Mouse (Mus musculus) hindbrain, embryonic 13.5 days (tissue): ENCODE measurements at regions not wholly inside any gene's neighbourhood (a gene's known extent, or its start where the extent isn't known, plus 50 kb on each side); places are given as distances from the start of the nearest gene placed in this dataset.

Experiments used
- ATAC-seq: fragments of 200-750 bp; cut with Nextera tagmentation; 2 replicates; pipeline ENCODE4 v1.8.0; 2017; ENCODE audit warnings: moderate TSS enrichment; ENCODE audit not compliant: low FRiP score
- H3K27ac ChIP-seq: fragments of 300-500 bp; sonication (generic); 2 replicates; pipeline ENCODE4 v1.5.1; 2015; ENCODE audit warnings: inconsistent platforms, mild to moderate bottlenecking, moderate library complexity
- H3K27me3 ChIP-seq: fragments of 300-500 bp; sonication (generic); 2 replicates; pipeline ENCODE4 v1.6.1; 2015; ENCODE audit warnings: mild to moderate bottlenecking, inconsistent platforms
- H3K36me3 ChIP-seq: fragments of 300-500 bp; sonication (generic); 2 replicates; pipeline ENCODE4 v1.6.1; 2015; ENCODE audit warnings: mild to moderate bottlenecking, inconsistent platforms
- H3K4me1 ChIP-seq: fragments of 300-500 bp; sonication (generic); replicated peaks from 2 replicates; pipeline ENCODE4 v1.6.1; 2015; ENCODE audit warnings: inconsistent platforms
- H3K4me2 ChIP-seq: fragments of 300-500 bp; sonication (generic); 2 replicates; pipeline ENCODE4 v1.6.1; 2015; ENCODE audit warnings: inconsistent platforms, mild to moderate bottlenecking, moderate library complexity
- H3K4me3 ChIP-seq: fragments of 300-500 bp; sonication (generic); 2 replicates; pipeline ENCODE4 v1.5.1; 2015; ENCODE audit warnings: mild to moderate bottlenecking, inconsistent platforms
- H3K9ac ChIP-seq: fragments of 300-500 bp; sonication (generic); 2 replicates; pipeline ENCODE4 v1.6.1; 2015; ENCODE audit warnings: mild to moderate bottlenecking, inconsistent platforms
- H3K9me3 ChIP-seq: fragments of 300-500 bp; sonication (generic); 2 replicates; pipeline ENCODE4 v1.6.1; 2016; ENCODE audit warnings: inconsistent platforms
- WGBS: fragments of 180-500 bp; shearing (Covaris S2); methylation state at CpG from one replicate; pipeline ENCODE4 v1.1.7; 2015; 5-methylcytosine and 5-hydroxymethylcytosine counted together

DNA sequence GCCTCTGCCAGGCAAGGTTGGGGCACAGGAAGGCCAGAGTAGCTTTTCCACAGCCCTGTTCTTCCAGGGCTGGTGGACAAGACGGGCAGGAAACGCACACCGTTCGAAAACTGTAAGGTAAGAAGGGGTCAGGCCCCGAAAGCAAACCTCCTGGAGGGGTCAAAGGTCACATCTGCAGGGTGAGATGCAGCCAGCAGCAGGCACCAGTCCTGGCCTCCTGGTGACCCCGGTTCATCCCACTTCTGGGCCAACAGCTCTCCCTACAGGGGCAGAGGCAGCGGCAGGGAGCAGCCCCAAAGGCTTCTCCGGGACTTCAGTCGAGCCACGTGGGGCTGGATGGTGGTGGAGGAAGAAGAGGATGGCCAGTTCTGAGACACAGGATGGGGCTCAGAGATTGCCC, 98.3 kb downstream of the Rplp1 start:
- Histone ChIP-seq H3K4me1 (0 out of 2 replicates have a peak, but pooled peaks cover 5% of the 10 kb centered on the region), H3K9ac (no peak overlapping the region), H3K4me2 (no peak overlapping the region), H3K4me3 (no peak overlapping the region), H3K36me3 (no peaks in the 10 kb centered on the region), H3K9me3 (no peaks in the 10 kb centered on the region), H3K27ac (no peak overlapping the region), H3K27me3 (peaks cover 18% of the 10 kb centered on the region; the same call in 1 of the 2 replicates)
- no peak for ATAC-seq
- WGBS = 48% methylated on average over 10 of the region's 10 CpGs

DNA sequence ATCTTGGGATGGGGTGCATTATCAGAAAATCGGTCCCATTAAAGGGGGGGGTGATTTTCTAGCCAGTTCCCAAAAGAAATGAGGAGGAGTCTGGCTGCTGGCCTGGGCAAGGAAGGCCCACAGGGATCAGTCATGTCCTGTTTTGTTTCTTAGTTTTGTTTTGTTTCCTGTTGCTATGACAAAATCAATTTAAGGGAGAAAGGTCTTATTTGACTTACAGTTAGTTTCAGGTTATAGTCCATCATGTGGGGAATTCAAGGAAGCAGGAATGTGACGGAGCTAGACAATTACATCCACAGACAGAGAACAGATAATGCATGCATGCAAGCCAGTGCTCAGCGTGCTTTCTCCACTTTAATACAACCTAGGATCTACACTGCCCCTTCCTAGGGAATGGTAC, 101.1 kb downstream of the Rplp1 start:
- ATAC-seq = no peak
- no peak overlapping the region for H3K4me2 ChIP-seq
- H3K9me3 ChIP-seq = no peaks in the 10 kb centered on the region
- H3K9ac ChIP-seq = no peak overlapping the region
- H3K4me3 ChIP-seq = no peak overlapping the region
- H3K4me1 ChIP-seq = 0 out of 2 replicates have a peak, but pooled peaks cover 5% of the 10 kb centered on the region
- WGBS = 77% methylated on average over 3 of the region's 3 CpGs
- H3K27ac ChIP-seq = no peak overlapping the region
- H3K36me3 ChIP-seq = no peaks in the 10 kb centered on the region
- H3K27me3 ChIP-seq = peaks cover 18% of the 10 kb centered on the region; the same call in 1 of the 2 replicates

DNA sequence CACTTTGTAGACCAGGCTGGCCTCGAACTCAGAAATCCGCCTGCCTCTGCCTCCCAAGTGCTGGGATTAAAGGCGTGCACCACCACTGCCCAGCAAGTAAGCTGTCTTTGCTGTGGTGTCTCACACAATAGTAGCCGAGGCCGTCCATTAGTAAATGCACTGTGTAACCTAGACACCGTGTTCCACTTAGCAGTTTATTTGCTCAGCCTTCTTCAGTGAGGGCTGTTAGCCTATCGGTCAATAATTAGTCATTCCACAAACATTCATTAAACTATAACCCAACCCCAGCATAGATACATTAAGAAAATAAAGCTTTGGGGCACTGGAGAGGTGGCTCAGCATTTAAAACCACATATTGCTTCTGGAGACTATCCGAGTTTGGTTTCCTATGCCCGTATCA, 102.0 kb downstream of the Rplp1 start:
- Histone ChIP-seq H3K27ac (no peak overlapping the region), H3K4me1 (0 out of 2 replicates have a peak, but pooled peaks cover 5% of the 10 kb centered on the region), H3K4me2 (no peak overlapping the region), H3K4me3 (no peak overlapping the region), H3K36me3 (no peaks in the 10 kb centered on the region), H3K9ac (no peak overlapping the region), H3K27me3 (peaks cover 15% of the 10 kb centered on the region; the same call in 1 of the 2 replicates), H3K9me3 (no peaks in the 10 kb centered on the region)
- WGBS = 89% methylated on average over 9 of the region's 9 CpGs
- ATAC-seq = no peak

DNA sequence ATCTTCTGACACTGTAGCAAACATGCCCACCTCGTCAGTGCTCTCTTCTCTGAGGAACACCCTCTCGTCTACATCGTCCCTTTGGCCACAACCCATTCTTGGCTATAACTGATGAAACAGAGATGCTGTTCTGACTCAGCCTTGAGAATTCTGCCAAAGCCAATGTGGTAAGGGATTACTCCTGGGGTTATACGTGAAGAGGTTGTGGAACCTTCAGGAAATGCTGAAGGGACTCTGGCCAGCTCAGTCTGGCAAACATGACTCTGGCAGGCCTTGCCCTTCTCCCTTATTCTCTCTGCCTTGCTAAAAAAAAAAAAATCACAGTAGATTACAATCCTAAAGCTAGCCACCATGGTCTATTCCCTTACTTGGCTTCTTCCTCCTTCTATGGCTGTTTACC, 103.9 kb downstream of the Rplp1 start:
- Histone ChIP-seq H3K36me3 (no peaks in the 10 kb centered on the region), H3K4me2 (no peak overlapping the region), H3K9ac (no peak overlapping the region), H3K27ac (no peak overlapping the region), H3K4me3 (no peak overlapping the region), H3K4me1 (no peaks in the 10 kb centered on the region), H3K27me3 (0 out of 2 replicates have a peak, but pooled peaks cover 3% of the 10 kb centered on the region), H3K9me3 (no peaks in the 10 kb centered on the region)
- WGBS = 96% methylated on average over 4 of the region's 4 CpGs
- ATAC-seq = no peak

DNA sequence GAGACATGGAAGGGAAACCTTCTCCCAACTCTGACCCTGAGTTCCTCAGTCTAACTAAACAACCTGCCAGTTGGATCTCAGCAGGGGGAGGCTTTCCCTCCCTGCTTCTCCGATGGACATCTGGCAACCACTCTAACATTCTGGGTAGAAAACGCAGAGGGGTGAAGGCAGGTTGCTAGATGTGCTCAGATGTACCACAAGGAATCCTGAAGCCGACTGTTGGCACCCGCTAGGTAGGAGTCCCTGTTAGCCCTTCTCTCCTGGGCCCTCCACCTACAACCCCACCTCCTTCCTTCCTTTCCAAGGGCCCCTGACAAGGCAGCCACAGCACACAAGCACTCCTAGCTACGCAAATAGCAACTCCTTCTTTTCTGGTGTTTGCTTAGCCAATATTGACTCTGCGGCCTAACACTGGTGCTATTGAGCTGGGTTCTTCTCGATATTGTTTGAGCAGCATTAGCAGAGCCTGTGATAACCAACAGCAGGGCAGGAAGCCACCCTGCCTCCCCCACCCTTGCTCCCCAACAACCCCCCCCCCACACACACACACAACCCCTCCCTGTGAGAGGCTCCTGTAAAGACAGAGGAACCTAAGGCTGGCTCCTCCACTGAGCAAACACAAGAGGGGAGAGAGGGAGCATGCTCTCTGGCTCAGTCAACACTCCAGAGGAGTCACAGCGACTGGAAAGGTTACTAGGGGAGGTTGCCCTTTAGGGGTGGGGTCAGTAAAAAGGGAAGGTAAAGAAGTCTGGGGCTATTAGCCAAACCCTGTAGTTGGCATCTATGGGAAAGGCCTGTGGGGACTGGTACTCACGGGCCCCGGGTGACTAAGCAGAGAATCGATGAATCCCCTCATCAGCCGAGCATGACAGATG, 105.8 kb downstream of the Rplp1 start:
- Histone ChIP-seq H3K4me3 (no peak overlapping the region), H3K27me3 (no peaks in the 10 kb centered on the region), H3K36me3 (no peaks in the 10 kb centered on the region), H3K27ac (no peak overlapping the region), H3K4me2 (no peak overlapping the region), H3K9ac (no peak overlapping the region), H3K4me1 (peaks cover 11% of the 10 kb centered on the region), H3K9me3 (no peaks in the 10 kb centered on the region)
- WGBS = 73% methylated on average over 12 of the region's 12 CpGs
- ATAC-seq = no peak

DNA sequence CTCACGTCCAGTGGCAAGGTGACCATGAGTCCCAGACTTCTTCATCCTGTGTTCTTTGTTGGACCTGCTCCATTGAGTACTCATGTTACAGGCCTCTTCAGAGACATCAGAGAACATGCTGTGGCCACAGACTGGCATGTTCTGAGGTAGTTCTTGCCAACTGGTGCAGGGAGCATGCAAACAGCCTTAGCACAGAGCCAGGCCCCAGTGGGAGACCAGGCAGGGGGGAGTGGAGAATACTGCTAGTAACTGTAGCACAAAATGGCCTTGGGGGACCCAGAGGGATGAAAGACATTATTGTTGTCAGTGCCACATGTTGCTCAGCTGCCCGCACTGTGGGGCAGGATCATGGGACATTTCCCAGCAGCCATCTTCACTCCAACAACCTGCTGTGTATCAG, 108.4 kb downstream of the Rplp1 start:
- no peak for ATAC-seq
- no peaks in the 10 kb centered on the region for H3K9me3 ChIP-seq
- no peaks in the 10 kb centered on the region for H3K27me3 ChIP-seq
- no peak overlapping the region for H3K27ac ChIP-seq
- WGBS = 79% methylated on average over 2 of the region's 2 CpGs
- H3K9ac ChIP-seq = no peak overlapping the region
- H3K4me2 ChIP-seq = no peak overlapping the region
- H3K36me3 ChIP-seq = no peaks in the 10 kb centered on the region
- peaks cover 23% of the 10 kb centered on the region for H3K4me1 ChIP-seq
- no peak overlapping the region for H3K4me3 ChIP-seq

DNA sequence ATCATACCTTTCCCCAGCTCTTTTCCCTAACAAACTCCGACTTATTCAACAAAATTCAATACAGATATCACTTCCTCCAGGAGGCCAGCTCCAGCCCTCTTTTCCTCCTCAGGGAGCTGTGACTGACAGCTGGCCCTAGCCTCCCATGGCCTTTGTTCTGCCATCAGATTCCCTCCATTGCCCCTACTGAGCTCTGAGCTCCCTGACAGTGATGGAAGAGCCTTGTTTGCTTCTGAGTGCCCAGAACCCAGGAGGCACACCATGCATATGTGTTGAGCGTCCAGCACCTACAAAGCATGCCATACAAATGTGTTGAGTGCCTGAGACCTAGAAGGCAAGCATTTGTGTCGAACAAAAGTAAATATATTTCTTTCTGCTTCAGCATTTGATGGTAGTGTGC, 110.8 kb downstream of the Rplp1 start:
- Histone ChIP-seq H3K27ac (peak overlapping the region; percentile 50; the same call in 1 of the 2 replicates), H3K9me3 (no peaks in the 10 kb centered on the region), H3K4me3 (no peak overlapping the region), H3K9ac (no peak overlapping the region), H3K27me3 (no peaks in the 10 kb centered on the region), H3K36me3 (no peaks in the 10 kb centered on the region), H3K4me1 (peaks cover 23% of the 10 kb centered on the region), H3K4me2 (no peak overlapping the region)
- WGBS = 25% methylated on average over 3 of the region's 3 CpGs
- ATAC-seq = no peak

DNA sequence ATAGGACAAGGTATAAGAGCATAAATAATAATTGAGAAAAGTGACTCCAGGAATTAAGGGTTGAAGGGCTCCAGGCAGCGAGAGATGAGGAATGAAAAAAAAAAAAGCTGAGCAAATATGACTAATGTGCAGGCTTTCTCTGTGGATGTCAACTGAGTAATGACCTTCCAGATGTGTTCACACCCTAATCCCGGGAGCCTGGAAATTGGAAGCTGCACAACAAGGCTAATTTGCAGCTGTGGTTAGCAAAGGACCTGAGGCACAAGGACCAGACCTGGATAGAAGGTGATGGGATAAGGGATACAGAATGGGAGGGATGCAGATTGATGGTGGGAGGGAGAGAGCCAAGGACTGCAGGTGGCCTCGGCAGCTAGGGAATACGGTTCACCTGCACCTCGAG, 111.6 kb downstream of the Rplp1 start:
- no peak overlapping the region for H3K9ac ChIP-seq
- no peaks in the 10 kb centered on the region for H3K9me3 ChIP-seq
- peaks cover 23% of the 10 kb centered on the region for H3K4me1 ChIP-seq
- H3K27ac ChIP-seq = no peak overlapping the region
- no peaks in the 10 kb centered on the region for H3K36me3 ChIP-seq
- H3K4me3 ChIP-seq = no peak overlapping the region
- ATAC-seq = no peak
- 63% methylated on average over 5 of the region's 5 CpGs for WGBS
- no peak overlapping the region for H3K4me2 ChIP-seq
- H3K27me3 ChIP-seq = no peaks in the 10 kb centered on the region

DNA sequence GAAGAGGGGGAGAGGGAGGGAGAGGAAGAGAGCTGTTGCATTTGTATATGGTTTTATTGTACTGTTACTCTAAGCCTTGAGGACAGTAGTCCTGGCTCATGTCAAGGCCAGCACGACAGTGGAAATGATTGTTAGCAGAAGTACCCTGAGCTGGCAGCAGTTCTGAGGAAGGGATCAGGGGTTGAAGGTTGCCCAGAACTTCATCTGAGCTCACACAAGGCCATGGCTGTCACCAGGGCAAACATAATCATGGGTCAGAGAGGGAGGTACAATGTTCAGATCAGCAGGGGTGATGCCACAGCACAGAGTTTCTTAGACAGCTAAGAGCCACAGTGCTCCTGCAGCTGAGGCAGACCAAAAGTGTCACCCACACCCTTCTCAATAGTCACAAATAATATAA, 114.8 kb downstream of the Rplp1 start:
- no peaks in the 10 kb centered on the region for H3K9me3 ChIP-seq
- H3K4me1 ChIP-seq = peaks cover 22% of the 10 kb centered on the region
- H3K36me3 ChIP-seq = no peaks in the 10 kb centered on the region
- 70% methylated on average over 1 of the region's 1 CpGs for WGBS
- no peaks in the 10 kb centered on the region for H3K27me3 ChIP-seq
- ATAC-seq = no peak
- no peak overlapping the region for H3K4me3 ChIP-seq
- no peak overlapping the region for H3K9ac ChIP-seq
- H3K27ac ChIP-seq = no peak overlapping the region
- no peak overlapping the region for H3K4me2 ChIP-seq

DNA sequence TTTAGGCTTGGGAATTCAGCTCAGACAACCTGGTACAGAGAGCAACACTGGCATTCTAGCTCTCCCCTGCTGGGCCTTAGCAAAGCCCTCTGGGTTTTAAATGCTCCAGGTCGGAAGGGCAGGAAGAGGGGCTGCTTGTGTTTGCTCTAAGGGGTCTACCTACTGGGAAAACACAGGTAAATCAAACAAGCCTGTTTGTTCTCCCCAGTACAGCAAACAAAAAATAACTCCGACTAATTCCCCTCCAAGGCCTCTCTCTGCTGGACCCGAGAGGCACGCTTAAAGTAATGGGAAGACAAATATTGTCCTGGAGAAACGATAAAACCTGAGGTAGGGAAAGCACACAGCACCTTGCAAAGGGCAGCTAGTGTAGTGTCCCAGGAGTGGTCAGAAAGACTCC, 118.4 kb downstream of the Rplp1 start:
- no peak for ATAC-seq
- H3K4me2 ChIP-seq = no peak overlapping the region
- H3K36me3 ChIP-seq = no peaks in the 10 kb centered on the region
- peaks cover 6% of the 10 kb centered on the region; the same call in 1 of the 2 replicates for H3K9me3 ChIP-seq
- WGBS = 76% methylated on average over 5 of the region's 5 CpGs
- H3K4me3 ChIP-seq = no peak overlapping the region
- H3K9ac ChIP-seq = no peak overlapping the region
- no peak overlapping the region for H3K27ac ChIP-seq
- no peaks in the 10 kb centered on the region for H3K4me1 ChIP-seq
- no peaks in the 10 kb centered on the region for H3K27me3 ChIP-seq

DNA sequence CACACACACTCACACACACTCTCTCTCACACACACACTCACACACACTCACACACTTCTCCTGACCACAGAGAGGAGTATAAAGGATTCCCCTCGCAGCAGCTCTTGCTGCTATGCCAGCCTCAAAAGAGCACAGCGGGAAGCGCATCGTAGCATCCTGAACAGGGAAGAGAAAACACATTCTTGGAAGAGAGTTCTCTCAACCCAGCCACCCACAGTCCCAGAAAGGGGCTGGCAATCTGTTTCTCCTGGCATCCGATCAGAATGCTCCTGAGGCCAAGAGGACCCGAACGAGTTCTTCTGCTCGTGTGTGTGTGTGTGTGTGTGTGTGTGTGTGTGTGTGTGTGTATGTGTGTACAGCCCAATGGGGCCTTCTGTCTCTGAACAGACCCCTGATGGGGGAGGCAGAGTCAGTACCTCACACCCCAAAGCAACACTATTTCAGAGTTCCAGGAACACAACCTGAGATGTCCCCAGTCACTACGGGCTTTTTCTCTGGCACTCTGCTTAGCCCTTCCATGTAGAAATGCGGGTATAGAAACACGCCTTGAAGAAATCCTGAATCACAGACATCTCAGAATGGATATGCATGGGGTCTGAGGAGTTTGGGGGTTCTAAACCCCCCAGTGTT, 122.8 kb downstream of the Rplp1 start:
- Histone ChIP-seq H3K9ac (no peak overlapping the region), H3K4me2 (no peak overlapping the region), H3K4me3 (no peak overlapping the region), H3K36me3 (no peaks in the 10 kb centered on the region), H3K27me3 (no peaks in the 10 kb centered on the region), H3K27ac (no peak overlapping the region), H3K9me3 (peaks cover 6% of the 10 kb centered on the region; the same call in 1 of the 2 replicates), H3K4me1 (no peaks in the 10 kb centered on the region)
- ATAC-seq = no peak
- 62% methylated on average over 11 of the region's 11 CpGs for WGBS

DNA sequence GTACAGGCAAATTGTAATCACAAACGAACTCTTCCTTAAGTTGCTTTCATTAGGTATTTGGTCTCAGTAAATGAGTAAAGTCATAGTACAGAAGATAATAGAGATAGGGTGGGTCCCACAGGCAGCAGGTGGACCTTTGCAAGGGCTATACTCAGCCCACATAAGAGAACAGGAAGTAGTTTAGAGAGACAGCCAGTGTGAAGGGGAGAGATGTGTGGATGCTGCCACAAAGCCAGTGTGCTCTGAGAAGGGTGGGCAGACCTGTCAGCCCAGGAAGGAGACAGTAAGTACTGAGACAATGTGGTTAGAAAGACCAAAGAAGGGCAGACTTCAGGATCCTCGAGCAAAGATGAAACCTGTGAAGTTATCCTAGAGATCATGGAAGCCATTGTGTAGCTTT, 123.5 kb downstream of the Rplp1 start:
- Histone ChIP-seq H3K27ac (no peak overlapping the region), H3K4me2 (no peak overlapping the region), H3K36me3 (no peaks in the 10 kb centered on the region), H3K4me1 (no peaks in the 10 kb centered on the region), H3K4me3 (no peak overlapping the region), H3K27me3 (no peaks in the 10 kb centered on the region), H3K9me3 (peaks cover 6% of the 10 kb centered on the region; the same call in 1 of the 2 replicates), H3K9ac (no peak overlapping the region)
- ATAC-seq = no peak
- WGBS = 90% methylated on average over 2 of the region's 2 CpGs
